Mouse (Mus musculus): ENCODE measurements at regions not wholly inside any gene's neighbourhood (a gene's known extent, or its start where the extent isn't known, plus 50 kb on each side); places are given as distances from the start of the nearest gene placed in this dataset.
"Not testable (repeated sequence)": the region's sequence is repeated elsewhere in the genome, so short reads cannot be mapped to it uniquely, and the experiment has no call there.

GRCm38 (mm10) chr13:12940911-12941310 lies 64.3 kb downstream of the Prl2c2 start:
- not testable (repeated sequence) for DNase-seq (ENCODE audit: low read depth, low spot score)

GRCm38 (mm10) chr13:12935103-12935502 lies 70.1 kb downstream of the Prl2c2 start:
- DNase-seq (ENCODE audit: low read depth, low spot score) = peak; percentile 56

DNA sequence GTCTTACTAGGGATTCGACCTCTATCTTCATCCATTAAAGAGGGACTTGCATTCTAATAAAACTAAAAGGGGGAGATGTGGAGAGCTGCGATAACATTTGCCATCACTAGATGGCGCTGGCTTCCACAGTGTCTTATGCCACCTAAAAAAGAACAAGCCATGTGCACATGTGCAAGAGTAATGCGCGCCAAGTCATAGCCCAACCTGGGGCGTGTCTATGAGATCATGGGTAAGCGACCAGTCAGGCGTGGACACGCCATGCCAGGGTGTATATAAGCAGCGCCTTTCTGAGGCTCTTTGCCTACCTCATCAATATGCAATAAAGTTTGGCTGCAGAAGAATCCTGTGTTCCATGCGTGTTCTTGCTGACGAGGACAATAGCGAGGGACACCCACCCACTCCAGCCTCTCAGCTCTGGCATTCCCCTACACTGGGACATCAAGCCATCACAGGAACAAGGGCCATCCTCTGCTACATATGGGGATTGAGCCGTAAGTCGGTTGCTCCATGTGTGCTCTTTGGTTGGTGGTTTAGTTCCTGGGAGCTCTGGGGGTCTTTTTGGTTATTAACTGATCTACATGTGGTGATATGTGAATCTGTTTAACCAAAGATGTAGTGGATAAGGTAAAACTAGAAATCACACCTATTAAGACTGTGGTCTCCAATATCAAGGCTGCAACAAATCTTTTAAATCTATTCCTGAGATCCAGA lies 73.1 kb downstream of the Prl2c2 start:
- DNase-seq (ENCODE audit: low read depth, low spot score) = peak; percentile 71

DNA sequence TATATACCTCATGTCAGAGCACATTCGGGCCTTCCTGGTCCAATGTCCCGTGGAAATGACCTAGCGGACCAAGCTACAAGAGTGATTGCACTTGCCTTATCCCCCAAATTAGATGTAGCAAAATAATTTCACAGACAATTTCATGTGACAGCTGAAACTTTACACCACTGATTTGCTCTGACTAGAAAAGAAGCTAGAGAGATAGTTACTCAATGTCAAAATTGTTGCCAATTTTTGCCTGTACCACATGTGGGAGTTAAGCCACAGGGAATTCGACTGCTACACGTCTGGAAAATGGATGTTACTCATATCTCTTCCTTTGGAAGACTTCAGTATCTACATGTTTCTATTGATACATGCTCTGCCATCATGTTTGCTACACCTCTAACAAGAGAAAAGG lies 74.6 kb downstream of the Prl2c2 start:
- DNase-seq (ENCODE audit: low read depth, low spot score) = no peak

- DNase-seq (ENCODE audit: low read depth, low spot score) = no peak
Observed at GRCm38 (mm10) chr13:12929806-12930205, 75.4 kb downstream of the Prl2c2 start.

- no peak for DNase-seq (ENCODE audit: low read depth, low spot score)
Observed at GRCm38 (mm10) chr13:12927587-12928345, 77.4 kb downstream of the Prl2c2 start.

DNA sequence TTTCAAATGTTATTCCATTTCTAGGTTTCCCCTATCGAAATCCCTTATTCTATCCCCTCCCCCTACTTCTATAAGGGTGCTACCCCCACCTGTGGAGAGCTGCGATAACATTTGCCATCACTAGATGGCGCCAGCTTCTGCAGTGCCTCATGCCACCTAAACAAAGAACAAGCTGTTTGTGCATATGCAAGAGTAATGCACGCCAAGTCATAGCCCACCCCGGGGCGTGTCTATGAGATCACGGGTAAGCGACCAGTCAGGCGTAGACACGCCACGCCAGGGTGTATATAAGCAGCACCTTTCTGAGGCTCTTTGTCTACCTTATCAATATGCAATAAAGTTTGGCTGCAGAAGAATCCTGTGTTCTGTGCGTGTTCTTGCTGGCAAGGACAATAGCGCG lies 79.6 kb downstream of the Prl2c2 start:
- DNase-seq (ENCODE audit: low read depth, low spot score) = peak; percentile 45

GRCm38 (mm10) chr13:12912902-12913301 lies 92.3 kb downstream of the Prl2c2 start:
- DNase-seq (ENCODE audit: low read depth, low spot score) = no peak

DNA sequence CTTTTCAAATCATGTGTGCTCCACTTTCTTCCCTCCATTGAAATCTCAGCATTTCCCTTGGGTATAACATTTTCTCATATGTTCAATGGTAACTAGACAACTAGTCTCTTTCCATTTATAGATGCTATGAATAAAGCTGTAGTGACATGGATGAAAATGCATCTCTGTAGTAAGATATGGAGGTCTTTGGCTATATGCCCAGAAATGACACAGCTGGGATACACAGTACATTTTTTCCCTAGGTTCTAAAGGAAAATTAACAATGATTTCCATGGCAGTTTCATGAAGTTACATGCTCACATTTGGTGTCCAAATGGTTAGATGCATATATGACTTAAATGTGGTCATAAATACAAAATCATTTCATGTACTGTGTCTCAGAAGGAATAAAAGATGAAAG lies 99.0 kb downstream of the Prl2c2 start:
- DNase-seq (ENCODE audit: low read depth, low spot score) = no peak

- DNase-seq (ENCODE audit: low read depth, low spot score) = not testable (repeated sequence)
Observed at GRCm38 (mm10) chr13:12889631-12890030, 89.8 kb upstream of the Prl2c3 start.

DNA sequence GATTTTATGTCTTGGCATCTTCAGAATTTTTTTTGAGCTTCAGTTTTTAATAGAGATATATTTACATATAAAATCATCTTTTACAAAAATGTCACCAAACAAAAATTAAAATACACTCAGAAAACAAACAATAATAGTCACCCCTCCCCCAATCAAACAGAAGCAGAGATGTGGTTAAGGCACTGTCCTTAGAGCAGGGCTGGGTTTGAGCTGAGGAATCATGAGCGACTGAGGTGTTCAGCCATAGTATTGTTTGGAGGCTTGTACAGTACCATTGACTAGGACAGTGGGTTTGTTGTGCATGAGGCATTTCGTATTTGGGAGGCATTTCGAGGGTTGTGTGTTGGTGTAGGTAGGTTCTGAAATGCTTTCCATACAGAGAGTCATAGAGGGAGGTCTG lies 79.6 kb upstream of the Prl2c3 start:
- not testable (repeated sequence) for DNase-seq (ENCODE audit: low read depth, low spot score)

- not testable (repeated sequence) for DNase-seq (ENCODE audit: low read depth, low spot score)
Observed at GRCm38 (mm10) chr13:12864946-12865345, 65.1 kb upstream of the Prl2c3 start.

- no peak for DNase-seq (ENCODE audit: low read depth, low spot score)
Observed at GRCm38 (mm10) chr13:12864263-12864662, 64.4 kb upstream of the Prl2c3 start.

DNA sequence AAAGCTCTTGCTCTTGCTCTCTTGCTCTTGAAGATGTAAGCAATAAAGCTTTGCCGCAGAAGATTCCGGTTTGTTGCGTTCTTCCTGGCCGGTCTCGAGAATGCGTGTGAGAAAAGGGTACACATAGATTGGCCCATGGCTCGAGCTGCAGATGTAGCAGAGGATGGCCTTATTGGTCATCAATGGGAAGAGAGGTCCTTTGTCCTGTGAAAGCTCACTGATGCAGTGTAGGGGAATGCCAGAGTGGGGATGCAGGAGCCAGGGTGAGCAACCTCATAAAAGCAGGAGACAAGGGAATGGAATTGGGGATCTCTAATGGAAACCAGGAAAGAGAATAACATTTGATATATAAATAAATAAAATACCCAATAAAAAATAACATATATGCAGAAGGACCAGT lies 63.7 kb upstream of the Prl2c3 start:
- DNase-seq (ENCODE audit: low read depth, low spot score) = not testable (repeated sequence)

GRCm38 (mm10) chr13:12860954-12861353 lies 61.1 kb upstream of the Prl2c3 start:
- not testable (repeated sequence) for DNase-seq (ENCODE audit: low read depth, low spot score)

- not testable (repeated sequence) for DNase-seq (ENCODE audit: low read depth, low spot score)
Observed at GRCm38 (mm10) chr13:12859930-12860329, 60.1 kb upstream of the Prl2c3 start.
